Mouse (Mus musculus) spleen, adult 18-20 months (tissue): ENCODE measurements at regions not wholly inside any gene's neighbourhood (a gene's known extent, or its start where the extent isn't known, plus 50 kb on each side); places are given as distances from the start of the nearest gene placed in this dataset.

Experiments
- DNase-seq, 2 experiments: peaks; one replicate each; pipeline ENCODE4 v3.0.0; 2022; ENCODE audit warnings: mixed read lengths in 2 of 2

- DNase-seq, result no peak
Measured at GRCm38 (mm10) chr12:107723860-107724320, 235.5 kb downstream of the 3110018I06Rik start.

GRCm38 (mm10) chr12:107724467-107724866 is 236.0 kb downstream of the 3110018I06Rik start:
- no peak for DNase-seq

GRCm38 (mm10) chr12:107728865-107729264 is 240.4 kb downstream of the 3110018I06Rik start:
- no peak for DNase-seq

GRCm38 (mm10) chr12:107729301-107729700 is 240.9 kb downstream of the 3110018I06Rik start:
- no peak for DNase-seq

- no peak for DNase-seq
Measured at GRCm38 (mm10) chr12:107730940-107731339, 242.5 kb downstream of the 3110018I06Rik start.

- DNase-seq, result peak; percentile 9 to 16
Measured at GRCm38 (mm10) chr12:107734536-107734935, 246.1 kb downstream of the 3110018I06Rik start.

- no peak for DNase-seq
Measured at GRCm38 (mm10) chr12:107742641-107743040, 254.2 kb downstream of the 3110018I06Rik start.

GRCm38 (mm10) chr12:107744822-107745221 is 256.4 kb downstream of the 3110018I06Rik start:
- DNase-seq, result no peak

- no peak for DNase-seq
Measured at GRCm38 (mm10) chr12:107748481-107749380, 254.7 kb downstream of the Bcl11b start.

GRCm38 (mm10) chr12:107749381-107750085 is 253.9 kb downstream of the Bcl11b start:
- no peak for DNase-seq

- DNase-seq, result no peak
Measured at GRCm38 (mm10) chr12:107750285-107750927, 253.0 kb downstream of the Bcl11b start.

GRCm38 (mm10) chr12:107752126-107752525 is 251.3 kb downstream of the Bcl11b start:
- no peak for DNase-seq

GRCm38 (mm10) chr12:107752587-107752986 is 250.8 kb downstream of the Bcl11b start:
- no peak for DNase-seq

GRCm38 (mm10) chr12:107753022-107753421 is 250.4 kb downstream of the Bcl11b start:
- DNase-seq, result no peak

GRCm38 (mm10) chr12:107753536-107753935 is 249.9 kb downstream of the Bcl11b start:
- no peak for DNase-seq

GRCm38 (mm10) chr12:107754885-107755284 is 248.5 kb downstream of the Bcl11b start:
- no peak for DNase-seq

- DNase-seq, result no peak
Measured at GRCm38 (mm10) chr12:107755820-107756517, 247.4 kb downstream of the Bcl11b start.

- DNase-seq, result no peak
Measured at GRCm38 (mm10) chr12:107757184-107757583, 246.2 kb downstream of the Bcl11b start.

GRCm38 (mm10) chr12:107757996-107758791 is 245.2 kb downstream of the Bcl11b start:
- no peak for DNase-seq

GRCm38 (mm10) chr12:107759291-107759690 is 244.1 kb downstream of the Bcl11b start:
- no peak for DNase-seq

GRCm38 (mm10) chr12:107759911-107760310 is 243.5 kb downstream of the Bcl11b start:
- no peak for DNase-seq

- no peak for DNase-seq
Measured at GRCm38 (mm10) chr12:107762140-107762539, 241.3 kb downstream of the Bcl11b start.
